Mouse (Mus musculus): ENCODE results near the gene Trcg1. TPM values are rescaled to one million over a fixed set of nuclear protein-coding genes. Genes with fewer than 3 reads are reported as not detected.

Gene Trcg1
- polyA plus RNA-seq, 1 experiment: not detected

DNA sequence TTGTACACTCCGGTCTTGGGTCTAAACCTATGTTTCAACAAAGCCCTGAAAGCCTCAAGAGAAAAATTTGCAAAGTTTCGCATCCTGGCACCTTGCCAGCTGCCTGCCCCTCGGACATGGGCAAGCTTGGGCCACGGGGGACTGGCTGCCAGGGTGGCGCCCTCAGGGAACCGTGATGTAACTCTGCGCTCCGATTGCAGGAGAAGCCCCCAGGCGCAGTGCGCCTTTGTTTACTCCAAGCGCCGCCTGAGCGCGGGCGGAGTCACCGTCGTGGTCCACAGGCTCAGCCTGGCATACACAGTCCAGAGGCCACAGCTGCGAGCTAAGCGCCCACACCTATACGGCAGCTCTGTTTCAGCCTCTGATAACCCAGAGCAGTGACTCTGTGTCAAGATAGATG, 45.2 kb downstream of the Trcg1 start:
- no peak for DNase-seq (ENCODE audit: low read depth, low spot score)
- 14% methylated on average over 20 of the region's 20 CpGs for WGBS

DNA sequence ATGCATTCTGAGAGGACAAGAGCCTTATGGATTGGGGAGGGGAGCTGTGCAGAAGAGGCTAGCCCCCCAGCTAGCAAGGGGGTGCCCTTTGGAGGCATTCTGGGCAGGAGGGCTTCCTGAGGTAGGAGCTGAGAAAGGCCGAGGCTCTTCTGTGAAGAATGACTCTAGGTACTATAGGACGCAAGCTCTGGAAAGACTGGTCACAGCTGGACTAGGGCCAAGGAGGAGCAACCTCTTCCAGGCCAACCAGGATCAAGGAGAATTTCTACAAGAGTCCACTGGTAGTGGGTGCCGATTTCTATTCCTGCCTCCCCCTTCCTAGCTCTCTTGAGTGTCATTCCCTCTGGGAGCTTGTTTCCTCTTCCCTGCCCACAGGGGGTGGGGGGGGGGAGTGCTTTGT, 46.3 kb downstream of the Trcg1 start:
- 63% methylated on average over 3 of the region's 3 CpGs for WGBS
- DNase-seq (ENCODE audit: low read depth, low spot score): no peak

DNA sequence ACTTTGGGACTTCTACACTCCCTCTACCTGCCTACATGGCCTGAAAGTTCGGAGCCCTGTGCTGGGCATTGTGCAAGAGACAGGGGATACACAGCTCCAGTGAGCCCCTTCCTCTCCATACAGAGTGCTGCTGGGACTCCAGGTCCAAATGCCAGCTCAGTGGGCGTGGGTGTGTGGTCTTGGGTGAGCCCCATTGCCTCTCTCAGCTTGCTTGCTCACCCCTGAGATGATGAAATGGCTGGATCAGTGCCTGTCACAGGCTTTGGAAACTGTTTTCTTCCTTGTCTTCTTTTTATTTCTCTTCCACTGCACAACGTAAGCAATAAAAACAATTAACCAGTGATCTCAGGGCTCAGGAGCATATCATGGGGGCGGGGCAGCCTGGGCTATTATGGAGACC, 47.0 kb downstream of the Trcg1 start:
- no peak for DNase-seq (ENCODE audit: low read depth, low spot score)
- 39% methylated on average over 4 of the region's 4 CpGs for WGBS

DNA sequence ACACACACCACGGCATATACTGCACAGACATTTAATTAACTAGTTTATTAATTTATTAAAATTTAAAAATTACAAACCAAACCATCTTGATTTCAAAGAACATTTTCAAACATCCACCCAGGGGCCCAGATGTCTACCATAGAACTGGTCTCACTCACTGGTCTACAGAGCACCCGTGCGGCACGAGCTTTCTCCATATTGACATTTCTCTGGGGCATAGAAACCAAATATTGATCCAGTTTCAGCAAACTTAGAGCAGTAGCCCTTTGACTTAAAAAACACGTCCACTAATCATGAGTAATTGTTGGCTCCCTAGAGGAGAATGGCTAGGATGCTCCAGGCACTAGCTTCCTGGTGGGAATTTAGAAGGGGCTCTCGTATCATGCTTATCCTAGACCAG, 50.8 kb downstream of the Trcg1 start:
- WGBS: 82% methylated on average over 6 of the region's 6 CpGs
- DNase-seq (ENCODE audit: low read depth, low spot score): no peak

DNA sequence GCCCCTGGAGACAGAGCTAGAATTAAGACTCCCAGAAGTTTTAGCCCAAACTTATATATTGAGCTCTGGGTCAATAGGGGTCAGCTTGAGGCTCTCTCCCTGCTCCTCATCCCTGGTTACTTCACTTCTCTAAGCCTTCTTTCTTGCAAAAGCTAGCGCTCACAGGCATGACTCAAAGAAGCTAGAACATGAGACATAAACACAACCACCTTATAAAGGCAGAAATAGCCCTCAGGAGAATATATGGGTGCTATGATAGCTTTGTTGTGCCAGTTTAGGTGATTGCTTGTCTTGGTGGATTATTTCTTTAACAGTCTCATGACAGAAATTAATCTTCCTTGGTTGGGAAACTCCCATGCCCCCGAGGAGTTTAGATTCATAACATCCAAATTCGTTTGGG, 58.5 kb downstream of the Trcg1 start:
- DNase-seq (ENCODE audit: low read depth, low spot score): no peak
- 89% methylated on average over 3 of the region's 3 CpGs for WGBS

DNA sequence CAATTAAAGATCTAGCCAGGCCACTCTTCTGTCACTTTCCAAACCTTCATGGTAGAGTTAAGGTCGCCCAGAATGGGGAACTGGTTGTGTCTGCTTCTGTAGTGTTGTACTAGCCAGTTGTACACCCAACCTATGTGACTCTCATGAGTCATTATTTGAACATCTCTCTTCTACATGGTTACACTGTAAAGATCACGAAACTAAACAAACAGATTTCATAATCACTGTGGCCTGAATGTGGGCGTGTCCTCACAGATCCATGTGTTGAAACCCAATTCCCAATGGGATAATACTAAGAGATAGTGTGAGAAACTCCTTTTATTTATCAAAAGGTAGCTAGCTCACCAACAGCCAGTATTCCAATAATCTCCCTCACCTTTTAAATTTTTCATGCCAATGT, 59.3 kb downstream of the Trcg1 start:
- WGBS: 32% methylated on average over 3 of the region's 3 CpGs
- no peak for DNase-seq (ENCODE audit: low read depth, low spot score)

DNA sequence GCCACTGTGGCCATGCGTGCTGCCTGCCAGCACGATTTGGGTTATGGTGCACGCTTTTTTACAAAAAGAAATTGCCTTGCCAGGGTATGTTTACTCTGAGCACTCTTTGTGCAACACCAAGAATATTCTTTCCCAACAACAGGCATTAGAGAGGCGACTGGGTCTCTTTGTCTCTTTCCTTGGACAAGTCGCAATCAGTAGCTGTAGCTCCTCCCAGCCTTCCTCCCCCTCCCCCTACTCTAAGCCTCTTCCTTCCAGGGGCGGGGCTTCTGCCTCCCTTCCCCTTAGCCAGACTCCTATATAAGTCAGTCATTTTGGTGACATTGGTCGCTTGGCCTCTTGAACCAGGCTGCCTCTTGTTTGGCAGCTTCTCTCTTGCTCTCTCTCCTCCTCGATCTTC, 59.9 kb downstream of the Trcg1 start:
- 77% methylated on average over 8 of the region's 8 CpGs for WGBS
- no peak for DNase-seq (ENCODE audit: low read depth, low spot score)

DNA sequence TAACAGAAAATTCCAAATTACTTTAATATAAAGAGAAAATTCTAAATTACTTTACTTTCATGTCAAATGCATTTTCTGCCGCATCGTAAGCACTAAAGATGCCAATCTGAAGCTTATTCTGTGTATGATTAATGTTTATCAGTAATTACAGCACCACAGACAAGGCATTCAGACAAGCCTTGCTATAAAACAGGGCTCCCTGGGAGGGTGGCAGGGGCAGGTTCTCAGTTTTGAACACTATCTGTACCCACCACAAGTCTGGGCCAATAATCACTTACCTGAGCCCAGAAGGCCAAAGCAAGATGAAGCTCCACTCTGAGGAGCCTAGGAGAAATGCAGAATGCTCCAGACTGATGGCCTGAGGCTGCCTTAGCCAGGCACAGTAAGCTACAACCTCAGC, 61.6 kb downstream of the Trcg1 start:
- no peak for DNase-seq (ENCODE audit: low read depth, low spot score)
- WGBS: 95% methylated on average over 2 of the region's 2 CpGs

Other genes starting within 250 kb of the Trcg1 start
- 12.0 and 14.2 TPM in 2 replicates for gene Ptpn9, start 241.6 kb upstream of the Trcg1 start, polyA plus RNA-seq (2012; rRNA removed)
- 25.4 and 48.5 TPM in 2 replicates for gene Sin3a, start 164.5 kb upstream of the Trcg1 start, polyA plus RNA-seq (2012; rRNA removed)
- 90.5 and 106 TPM in 2 replicates for gene Man2c1, start 105.9 kb upstream of the Trcg1 start, polyA plus RNA-seq (2012; rRNA removed)
- gene Neil1, start 88.3 kb upstream of the Trcg1 start, polyA plus RNA-seq (2012; rRNA removed): 12.0 and 12.8 TPM in 2 replicates
- 134 and 148 TPM in 2 replicates for gene Commd4, start 78.2 kb upstream of the Trcg1 start, polyA plus RNA-seq (2012; rRNA removed)
- 15.9 and 18.8 TPM in 2 replicates for gene 1700017B05Rik, start 26.1 kb downstream of the Trcg1 start, polyA plus RNA-seq (2012; rRNA removed)
- 24.0 and 26.8 TPM in 2 replicates for gene Ppcdc, start 203.6 kb downstream of the Trcg1 start, polyA plus RNA-seq (2012; rRNA removed)
- 52.3 and 115 TPM in 2 replicates for gene Scamp5, start 231.5 kb downstream of the Trcg1 start, polyA plus RNA-seq (2012; rRNA removed)

All from large intestine, adult 2 months (tissue).